Mouse (Mus musculus) heart, adult 2 months (tissue): ENCODE data around the gene Mta3. TPM values are rescaled to one million over a fixed set of nuclear protein-coding genes. Genes with fewer than 3 reads are reported as not detected.
A peak's percentile ranks its signal among the peaks of the same experiment; 100 is the strongest.
"Not testable (repeated sequence)": the region's sequence is repeated elsewhere in the genome, so short reads cannot be mapped to it uniquely, and the experiment has no call there.

Source experiments
- DNase-seq, 2 experiments: peaks; one replicate each; pipeline ENCODE4 v3.0.0; 2021
- H3K27ac ChIP-seq: fragments of 200-600 bp; 2 replicates; pipeline ENCODE4 v1.8.1; 2022
- H3K27me3 ChIP-seq: fragments of 200-500 bp; 2 replicates; pipeline ENCODE4 v1.6.1; 2012; ENCODE audit warnings: mild to moderate bottlenecking, low read length, inconsistent platforms, mixed read lengths; ENCODE audit not compliant: control insufficient read depth, insufficient read depth
- H3K36me3 ChIP-seq: fragments of 200-500 bp; 2 replicates; pipeline ENCODE4 v1.6.1; 2012; ENCODE audit warnings: low read length, inconsistent platforms; ENCODE audit not compliant: control insufficient read depth, insufficient read depth
- H3K4me1 ChIP-seq: fragments of 200-500 bp; 2 replicates; pipeline ENCODE4 v1.6.1; 2011; ENCODE audit warnings: low read length; ENCODE audit not compliant: control insufficient read depth, insufficient read depth
- H3K4me3 ChIP-seq: fragments of 200-600 bp; 2 replicates; pipeline ENCODE4 v1.8.1; 2022
- H3K79me2 ChIP-seq: fragments of 200-500 bp; replicated peaks from 2 replicates; pipeline ENCODE4 v1.6.1; 2012; ENCODE audit warnings: mild to moderate bottlenecking, inconsistent platforms, low read length, moderate library complexity, mixed read lengths; ENCODE audit not compliant: control insufficient read depth, insufficient read depth
- H3K9ac ChIP-seq: fragments of 200-500 bp; 2 replicates; pipeline ENCODE4 v1.6.1; 2012; ENCODE audit warnings: low read depth, mild to moderate bottlenecking, control low read depth, inconsistent platforms, low read length, mixed read lengths
- CTCF ChIP-seq: fragments of 200-600 bp; IDR thresholded peaks from 2 replicates; pipeline ENCODE4 v1.8.1; 2022; ENCODE audit warnings: antibody characterized with exemption, mild to moderate bottlenecking, moderate library complexity
- EP300 ChIP-seq: fragments of 200-500 bp; IDR thresholded peaks from 2 replicates; pipeline ENCODE4 v1.6.1; 2011; ENCODE audit warnings: low read depth, low read length, control low read depth; ENCODE audit not compliant: insufficient read depth
- POLR2A ChIP-seq: fragments of 200-500 bp; IDR thresholded peaks from 2 replicates; pipeline ENCODE4 v1.6.1; 2011; ENCODE audit warnings: mild to moderate bottlenecking, low read depth, low read length, control low read depth; ENCODE audit not compliant: insufficient read depth
- WGBS: fragments of 180-500 bp; shearing (Covaris S2); methylation state at CpG from one replicate; pipeline ENCODE4 v1.1.7; 2018; 5-methylcytosine and 5-hydroxymethylcytosine counted together
- intact Hi-C: fragments of 180-260 bp; cut with DNase I; formaldehyde crosslinking; loops from one replicate; pipeline ENCODE4 v1.15.1; 2025
- polyA plus RNA-seq: library from polyadenylated mRNA; depleted of rRNA; stranded (reverse); fragments of >200 nt; gene quantifications from 2 replicates; pipeline ENCODE4 v1.2.3, GENCODE M21; 2012
- total RNA-seq, 2 experiments: library from RNA; stranded (reverse); gene quantifications; 2 replicates each; pipeline ENCODE4 v1.2.3; 2021

Gene Mta3
- total and polyA plus RNA-seq, 3 experiments, result 15.1 to 20.1 (median 17.5) TPM

GRCm38 (mm10) chr17:83858413-83858812 is 152.4 kb downstream of the Mta3 start:
- intact Hi-C loops, result loop anchor here (10.0 kb wide), 2 partner anchors 164 to 834 kb away; no protein-coding TSS in a partner anchor

GRCm38 (mm10) chr17:83859639-83860038 is 153.7 kb downstream of the Mta3 start:
- Histone ChIP-seq H3K27me3 (no peaks in the 10 kb centered on the region), H3K4me3 (no peak overlapping the region), H3K4me1 (no peaks in the 10 kb centered on the region), H3K27ac (no peak overlapping the region), H3K36me3 (no peaks in the 10 kb centered on the region), H3K79me2 (no peaks in the 10 kb centered on the region), H3K9ac (no peak overlapping the region)
- DNase-seq, result no peak
- 88% methylated on average over 4 of the region's 4 CpGs for WGBS
- TF ChIP-seq CTCF, result no peak
- no peak for TF ChIP-seq POLR2A
- no peak for TF ChIP-seq EP300
- intact Hi-C loops, result loop anchor here (5.0 to 10.0 kb wide), 3 partner anchors 103 to 835 kb away; no protein-coding TSS in a partner anchor

More at GRCm38 (mm10) chr17:83858413-83858812, 152.4 kb downstream of the Mta3 start:
- Histone ChIP-seq H3K36me3 (no peaks in the 10 kb centered on the region), H3K27me3 (no peaks in the 10 kb centered on the region), H3K79me2 (no peaks in the 10 kb centered on the region), H3K27ac (no peak overlapping the region), H3K4me3 (no peak overlapping the region), H3K9ac (no peak overlapping the region), H3K4me1 (no peaks in the 10 kb centered on the region)
- 82% methylated on average over 7 of the region's 7 CpGs for WGBS
- DNase-seq, result no peak
- no peak for TF ChIP-seq CTCF

- TF ChIP-seq CTCF (no peak), POLR2A (no peak), EP300 (no peak)
- intact Hi-C loops, result loop anchor here (5.0 kb wide), 1 partner anchor 102 kb away; no protein-coding TSS in a partner anchor
- Histone ChIP-seq H3K79me2 (no peaks in the 10 kb centered on the region), H3K9ac (no peak overlapping the region), H3K4me3 (no peak overlapping the region), H3K27ac (no peak overlapping the region), H3K4me1 (no peaks in the 10 kb centered on the region), H3K27me3 (no peaks in the 10 kb centered on the region), H3K36me3 (no peaks in the 10 kb centered on the region)
- no peak for DNase-seq
- WGBS, result 66% methylated on average over 7 of the region's 7 CpGs
These were observed 154.3 kb downstream of the Mta3 start for GRCm38 (mm10) chr17:83860224-83860623.

- DNase-seq, H3K9ac ChIP-seq, H3K79me2 ChIP-seq, H3K36me3 ChIP-seq, H3K27me3 ChIP-seq, H3K4me1 ChIP-seq: not testable (repeated sequence)
- Histone ChIP-seq H3K4me3 (peak overlapping the region; percentile 99), H3K27ac (peak overlapping the region; percentile 91)
- intact Hi-C loops, result loop anchor here (5.0 kb wide), 1 partner anchor 101 kb away; no protein-coding TSS in a partner anchor
- 77% methylated on average over 8 of the region's 8 CpGs for WGBS
These were observed 155.0 kb downstream of the Mta3 start for GRCm38 (mm10) chr17:83860968-83861367.

- TF ChIP-seq CTCF (no peak), EP300 (peak; percentile 84), POLR2A (peak; percentile 67)
- Histone ChIP-seq H3K4me3 (peak overlapping the region; percentile 99), H3K27ac (peak overlapping the region; percentile 91), H3K79me2 (no peaks in the 10 kb centered on the region), H3K4me1 (no peaks in the 10 kb centered on the region), H3K9ac (peak overlapping the region; percentile 98), H3K27me3 (no peaks in the 10 kb centered on the region), H3K36me3 (no peaks in the 10 kb centered on the region)
- intact Hi-C loops, result loop anchor here (5.0 kb wide), 1 partner anchor 101 kb away; no protein-coding TSS in a partner anchor
- under 1% methylated on average over 62 of the region's 62 CpGs for WGBS
- DNase-seq, result peak; percentile 96 to 99
These were observed 155.6 kb downstream of the Mta3 start for GRCm38 (mm10) chr17:83861444-83862133.

- H3K27ac ChIP-seq, result peak overlapping the region; percentile 91
- no peaks in the 10 kb centered on the region for H3K36me3 ChIP-seq
- H3K4me3 ChIP-seq, result peak overlapping the region; percentile 99
- peak; percentile 79 to 83 for DNase-seq
- intact Hi-C loops, result loop anchor here (5.0 kb wide), 1 partner anchor 100 kb away; no protein-coding TSS in a partner anchor
- H3K4me1 ChIP-seq, result no peaks in the 10 kb centered on the region
- WGBS, result under 1% methylated on average over 25 of the region's 27 CpGs
- H3K9ac ChIP-seq, result peak overlapping the region; percentile 77
- TF ChIP-seq EP300 (no peak), CTCF (no peak), POLR2A (no peak; the same call in 1 of the 2 replicates)
- H3K27me3 ChIP-seq, result no peaks in the 10 kb centered on the region
- no peaks in the 10 kb centered on the region for H3K79me2 ChIP-seq
These were observed 156.3 kb downstream of the Mta3 start for GRCm38 (mm10) chr17:83862134-83862881.
